Mouse (Mus musculus): ENCODE data around the gene Man2a1. TPM values are rescaled to one million over a fixed set of nuclear protein-coding genes. Genes with fewer than 3 reads are reported as not detected.

The Man2a1 gene
- total and polyA plus RNA-seq, 2 experiments, result 25.4 to 93.6 TPM

DNA sequence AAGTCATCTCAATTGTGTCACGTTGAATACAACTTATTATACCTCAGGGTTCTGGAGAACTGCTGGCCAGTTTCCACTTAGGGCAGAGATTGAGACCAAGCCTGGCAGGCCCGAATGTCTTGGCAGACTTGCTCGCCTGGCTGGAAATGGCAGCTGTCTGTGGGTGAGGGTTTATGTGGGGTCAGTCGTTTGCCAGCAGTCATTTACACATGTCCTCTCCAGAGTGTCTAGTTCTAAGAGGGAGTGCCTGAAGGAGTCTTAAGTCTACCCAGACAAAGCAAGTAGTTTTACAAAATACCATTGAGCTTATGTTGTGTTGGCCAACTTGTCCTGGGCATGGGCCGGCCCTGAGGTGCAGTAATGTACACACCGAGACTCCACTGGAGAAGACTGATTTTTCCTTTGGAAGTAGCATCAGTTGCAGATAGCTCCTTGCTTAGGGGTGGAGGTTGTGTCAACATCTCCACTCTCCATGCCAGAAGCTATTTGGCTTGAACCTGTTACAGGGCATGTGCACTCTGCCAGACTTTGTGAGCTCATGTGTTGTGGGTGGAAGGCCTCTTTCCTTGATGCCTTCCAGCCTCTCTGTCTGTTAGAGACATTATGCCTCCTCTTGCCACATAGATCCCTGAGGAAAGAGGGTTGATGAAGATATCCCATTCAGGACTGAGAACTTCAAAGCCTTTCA lies 84.8 kb downstream of the Man2a1 start:
- H3K27ac ChIP-seq (replicated peaks; ENCODE audit: insufficient read depth, low read depth, low read length), result peak overlapping the region; percentile 45
- H3K36me3 ChIP-seq (ENCODE audit: control insufficient read depth, insufficient read depth, low read length), result peaks cover 59% of the 10 kb centered on the region
- peak; percentile 88 for DNase-seq (ENCODE audit: extremely low read depth, low read depth, low spot score)

DNA sequence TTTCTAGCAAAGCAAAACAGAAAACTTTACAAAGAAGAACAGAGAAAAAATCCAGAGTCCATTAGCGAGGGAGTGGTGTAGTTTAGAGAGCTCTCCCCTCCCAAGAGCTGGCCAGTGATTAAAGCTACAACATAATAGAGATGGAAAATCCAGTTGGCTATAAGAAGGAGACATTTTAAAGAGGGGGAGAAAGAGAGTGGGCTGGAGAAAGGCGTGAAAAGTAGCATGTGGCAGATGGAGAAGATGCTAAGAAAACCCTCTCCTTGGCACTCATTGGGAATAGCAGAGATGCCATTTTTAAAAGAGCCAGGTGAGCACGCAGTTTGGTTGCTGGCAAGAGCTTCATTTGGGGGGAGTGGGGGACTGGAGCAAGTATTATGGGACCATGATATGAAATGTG lies 89.1 kb downstream of the Man2a1 start:
- H3K4me3 ChIP-seq (ENCODE audit: insufficient read depth, low read depth, low read length), result no peak overlapping the region
- no peak for DNase-seq (ENCODE audit: extremely low read depth, low read depth, low spot score)
- H3K27me3 ChIP-seq (ENCODE audit: control insufficient read depth, insufficient read depth, low read length), result no peaks in the 10 kb centered on the region
- H3K4me1 ChIP-seq (ENCODE audit: control insufficient read depth, insufficient read depth, low read length), result peaks cover 12% of the 10 kb centered on the region
- WGBS, result 98% methylated on average over 3 of the region's 3 CpGs
- H3K36me3 ChIP-seq (ENCODE audit: control insufficient read depth, insufficient read depth, low read length), result peaks cover 58% of the 10 kb centered on the region
- peaks cover 10% of the 10 kb centered on the region for H3K79me2 ChIP-seq (ENCODE audit: control insufficient read depth, insufficient read depth, low read length)
- no peak overlapping the region for H3K9ac ChIP-seq (ENCODE audit: low read depth, low read length)
- TF ChIP-seq POLR2A (IDR thresholded peaks at IDR 0.05; ENCODE audit: extremely low read depth, insufficient read depth, low read length), result no peak
- no peak overlapping the region for H3K27ac ChIP-seq (replicated peaks; ENCODE audit: insufficient read depth, low read depth, low read length)

More for the DNA sequence above, 84.8 kb downstream of the Man2a1 start:
- H3K9ac ChIP-seq (ENCODE audit: low read depth, low read length), result no peak overlapping the region
- H3K4me3 ChIP-seq (ENCODE audit: insufficient read depth, low read depth, low read length), result no peak overlapping the region
- 31% methylated on average over 6 of the region's 6 CpGs for WGBS
- no peaks in the 10 kb centered on the region for H3K27me3 ChIP-seq (ENCODE audit: control insufficient read depth, insufficient read depth, low read length)
- peaks cover 27% of the 10 kb centered on the region for H3K4me1 ChIP-seq (ENCODE audit: control insufficient read depth, insufficient read depth, low read length)
- peaks cover 13% of the 10 kb centered on the region for H3K79me2 ChIP-seq (ENCODE audit: control insufficient read depth, insufficient read depth, low read length)
- TF ChIP-seq CTCF (IDR thresholded peaks at IDR 0.05; ENCODE audit: low read depth, low read length) (no peak), POLR2A (IDR thresholded peaks at IDR 0.05; ENCODE audit: extremely low read depth, insufficient read depth, low read length) (no peak)

DNA sequence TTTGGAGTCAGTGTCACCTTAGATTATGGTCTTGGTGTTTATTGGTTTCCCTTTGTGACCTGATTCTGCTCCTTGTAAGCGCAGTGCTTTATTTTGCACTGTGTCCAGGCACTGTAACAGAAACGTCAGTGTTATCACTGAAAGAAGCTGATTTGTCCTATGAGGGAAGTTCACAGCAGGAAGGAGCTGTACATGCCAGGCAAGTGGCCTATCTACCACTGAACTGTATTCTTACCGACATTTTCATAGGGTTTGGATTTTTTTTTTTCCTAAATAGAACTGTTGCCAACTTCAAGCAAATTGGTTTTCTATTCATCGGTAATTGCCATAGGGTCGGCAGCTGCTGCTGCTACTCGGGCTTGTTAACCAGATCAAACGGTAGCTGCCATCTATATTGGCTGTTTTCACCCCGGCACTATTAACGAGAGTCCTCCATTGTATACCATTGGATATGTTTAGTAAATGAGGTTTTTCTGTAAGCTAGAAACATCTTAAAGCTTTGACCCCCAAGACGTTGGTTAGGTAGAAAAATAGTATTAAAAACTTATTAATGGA lies 96.8 kb downstream of the Man2a1 start:
- H3K4me1 ChIP-seq (ENCODE audit: control insufficient read depth, insufficient read depth, low read length), result peaks cover 2% of the 10 kb centered on the region; the same call in 1 of the 2 replicates
- H3K27me3 ChIP-seq (ENCODE audit: control insufficient read depth, insufficient read depth, low read length), result no peaks in the 10 kb centered on the region
- peaks cover 43% of the 10 kb centered on the region for H3K36me3 ChIP-seq (ENCODE audit: control insufficient read depth, insufficient read depth, low read length)
- H3K4me3 ChIP-seq (ENCODE audit: insufficient read depth, low read depth, low read length), result no peak overlapping the region
- 87% methylated on average over 10 of the region's 10 CpGs for WGBS
- no peak overlapping the region for H3K9ac ChIP-seq (ENCODE audit: low read depth, low read length)
- DNase-seq (ENCODE audit: extremely low read depth, low read depth, low spot score), result no peak
- no peak overlapping the region for H3K27ac ChIP-seq (replicated peaks; ENCODE audit: insufficient read depth, low read depth, low read length)
- TF ChIP-seq CTCF (IDR thresholded peaks at IDR 0.05; ENCODE audit: low read depth, low read length), result no peak
- no peak for TF ChIP-seq POLR2A (IDR thresholded peaks at IDR 0.05; ENCODE audit: extremely low read depth, insufficient read depth, low read length)
- H3K79me2 ChIP-seq (ENCODE audit: control insufficient read depth, insufficient read depth, low read length), result peaks cover 29% of the 10 kb centered on the region; the same call in 1 of the 2 replicates

DNA sequence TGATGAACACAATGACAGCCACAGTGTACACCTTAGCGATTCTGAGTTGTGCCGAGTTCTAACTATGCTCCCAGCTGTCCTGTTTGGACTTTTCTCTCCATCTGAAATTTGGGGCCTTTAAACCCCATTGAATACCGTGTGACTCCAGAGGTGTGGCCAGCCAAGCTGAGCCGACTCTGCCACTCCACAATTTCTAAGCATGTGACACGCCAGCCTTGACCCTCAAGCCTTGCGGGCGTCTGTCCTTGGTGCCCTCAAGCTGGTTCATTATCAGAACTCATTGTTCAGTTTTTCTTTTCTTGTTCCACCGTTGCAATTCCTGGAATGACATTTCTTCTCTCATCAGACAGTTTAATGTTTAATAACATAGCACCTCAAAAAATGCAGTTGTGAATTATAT lies 98.0 kb downstream of the Man2a1 start:
- no peaks in the 10 kb centered on the region for H3K27me3 ChIP-seq (ENCODE audit: control insufficient read depth, insufficient read depth, low read length)
- TF ChIP-seq POLR2A (IDR thresholded peaks at IDR 0.05; ENCODE audit: extremely low read depth, insufficient read depth, low read length), result no peak
- TF ChIP-seq CTCF (IDR thresholded peaks at IDR 0.05; ENCODE audit: low read depth, low read length), result no peak
- no peak overlapping the region for H3K27ac ChIP-seq (replicated peaks; ENCODE audit: insufficient read depth, low read depth, low read length)
- H3K4me3 ChIP-seq (ENCODE audit: insufficient read depth, low read depth, low read length), result no peak overlapping the region
- peaks cover 2% of the 10 kb centered on the region; the same call in 1 of the 2 replicates for H3K4me1 ChIP-seq (ENCODE audit: control insufficient read depth, insufficient read depth, low read length)
- H3K9ac ChIP-seq (ENCODE audit: low read depth, low read length), result no peak overlapping the region
- H3K36me3 ChIP-seq (ENCODE audit: control insufficient read depth, insufficient read depth, low read length), result peaks cover 38% of the 10 kb centered on the region
- H3K79me2 ChIP-seq (ENCODE audit: control insufficient read depth, insufficient read depth, low read length), result peaks cover 29% of the 10 kb centered on the region; the same call in 1 of the 2 replicates
- no peak for DNase-seq (ENCODE audit: extremely low read depth, low read depth, low spot score)
- 64% methylated on average over 8 of the region's 8 CpGs for WGBS

GRCm38 (mm10) chr17:64703649-64704230 lies 103.2 kb downstream of the Man2a1 start:
- 0 out of 2 replicates have a peak, but pooled peaks cover 2% of the 10 kb centered on the region for H3K4me1 ChIP-seq (ENCODE audit: control insufficient read depth, insufficient read depth, low read length)
- no peak overlapping the region for H3K27ac ChIP-seq (replicated peaks; ENCODE audit: insufficient read depth, low read depth, low read length)
- no peak overlapping the region for H3K9ac ChIP-seq (ENCODE audit: low read depth, low read length)
- peaks cover 19% of the 10 kb centered on the region for H3K36me3 ChIP-seq (ENCODE audit: control insufficient read depth, insufficient read depth, low read length)
- TF ChIP-seq CTCF (IDR thresholded peaks at IDR 0.05; ENCODE audit: low read depth, low read length) (no peak), POLR2A (IDR thresholded peaks at IDR 0.05; ENCODE audit: extremely low read depth, insufficient read depth, low read length) (no peak)
- H3K79me2 ChIP-seq (ENCODE audit: control insufficient read depth, insufficient read depth, low read length), result peaks cover 16% of the 10 kb centered on the region; the same call in 1 of the 2 replicates
- no peak for DNase-seq (ENCODE audit: extremely low read depth, low read depth, low spot score)
- H3K4me3 ChIP-seq (ENCODE audit: insufficient read depth, low read depth, low read length), result no peak overlapping the region
- 97% methylated on average over 4 of the region's 4 CpGs for WGBS
- no peaks in the 10 kb centered on the region for H3K27me3 ChIP-seq (ENCODE audit: control insufficient read depth, insufficient read depth, low read length)
